Mouse (Mus musculus): ENCODE measurements around the gene Tbx1. TPM values are rescaled to one million over a fixed set of nuclear protein-coding genes. Genes with fewer than 3 reads are reported as not detected.

Tbx1 gene
- polyA plus RNA-seq (2015; fragmentation: Nextera tagmentation; extraction: Ambion mirVana), result 0.40 TPM in 1 of 2 replicates, not detected in the other

GRCm38 (mm10) chr16:18589804-18590790 lies at the start of gene Tbx1:
Gene Tbx1, minus strand, starts transcription at chr16:18590671.
- Histone ChIP-seq H3K36me3 (replicated peaks; ENCODE audit: insufficient read depth, low read length) (no peaks in the 10 kb centered on the region), H3K27me3 (ENCODE audit: insufficient read depth, low read length) (peaks cover 78% of the 10 kb centered on the region), H3K9me3 (ENCODE audit: low read length) (no peaks in the 10 kb centered on the region), H3K4me1 (ENCODE audit: insufficient read depth) (peaks cover 22% of the 10 kb centered on the region), H3K4me3 (ENCODE audit: low read depth, low read length) (peak within 1 kb of the TSS; percentile 47), H3K4me2 (ENCODE audit: low read depth, low read length) (peak within 1 kb of the TSS; percentile 76), H3K27ac (ENCODE audit: low read depth) (no peak within 1 kb of the TSS), H3K9ac (replicated peaks) (no peak within 1 kb of the TSS)
- WGBS (ENCODE audit: insufficient replicate concordance), result 2% methylated on average over 48 of the region's 48 CpGs
- TF ChIP-seq EP300 (IDR thresholded peaks at IDR 0.05; ENCODE audit: low read depth), result no peak
- peak; percentile 62 for TF ChIP-seq CTCF (IDR thresholded peaks at IDR 0.05; ENCODE audit: low read depth)
- ATAC-seq (no peak), DNase-seq (peak; percentile 41)

GRCm38 (mm10) chr16:18639382-18639929 lies 49.0 kb upstream of the Tbx1 start:
- Histone ChIP-seq H3K4me2 (ENCODE audit: low read depth, low read length) (no peak overlapping the region), H3K27me3 (ENCODE audit: insufficient read depth, low read length) (no peaks in the 10 kb centered on the region), H3K36me3 (replicated peaks; ENCODE audit: insufficient read depth, low read length) (no peaks in the 10 kb centered on the region), H3K9ac (replicated peaks) (no peak overlapping the region), H3K9me3 (ENCODE audit: low read length) (no peaks in the 10 kb centered on the region), H3K4me1 (ENCODE audit: insufficient read depth) (no peaks in the 10 kb centered on the region), H3K27ac (ENCODE audit: low read depth) (no peak overlapping the region), H3K4me3 (ENCODE audit: low read depth, low read length) (no peak overlapping the region)
- ATAC-seq (no peak), DNase-seq (no peak)
- TF ChIP-seq CTCF (IDR thresholded peaks at IDR 0.05; ENCODE audit: low read depth), result no peak
- TF ChIP-seq EP300 (IDR thresholded peaks at IDR 0.05; ENCODE audit: low read depth), result no peak
- 57% methylated on average over 1 of the region's 1 CpGs for WGBS (ENCODE audit: insufficient replicate concordance)

GRCm38 (mm10) chr16:18638396-18638795 lies 47.9 kb upstream of the Tbx1 start:
- Histone ChIP-seq H3K9ac (replicated peaks) (no peak overlapping the region), H3K27ac (ENCODE audit: low read depth) (no peak overlapping the region), H3K4me1 (ENCODE audit: insufficient read depth) (no peaks in the 10 kb centered on the region), H3K27me3 (ENCODE audit: insufficient read depth, low read length) (no peaks in the 10 kb centered on the region), H3K4me2 (ENCODE audit: low read depth, low read length) (no peak overlapping the region), H3K9me3 (ENCODE audit: low read length) (no peaks in the 10 kb centered on the region), H3K36me3 (replicated peaks; ENCODE audit: insufficient read depth, low read length) (no peaks in the 10 kb centered on the region), H3K4me3 (ENCODE audit: low read depth, low read length) (no peak overlapping the region)
- no peak for ATAC-seq
- no peak for TF ChIP-seq CTCF (IDR thresholded peaks at IDR 0.05; ENCODE audit: low read depth)
- no peak for TF ChIP-seq EP300 (IDR thresholded peaks at IDR 0.05; ENCODE audit: low read depth)
- peak; percentile 15 for DNase-seq
- 43% methylated on average over 2 of the region's 2 CpGs for WGBS (ENCODE audit: insufficient replicate concordance)

- Histone ChIP-seq H3K4me1 (ENCODE audit: insufficient read depth) (no peaks in the 10 kb centered on the region; the same call in 1 of the 2 replicates), H3K9ac (replicated peaks) (no peak overlapping the region), H3K27ac (ENCODE audit: low read depth) (no peak overlapping the region), H3K4me3 (ENCODE audit: low read depth, low read length) (no peak overlapping the region), H3K4me2 (ENCODE audit: low read depth, low read length) (no peak overlapping the region), H3K36me3 (replicated peaks; ENCODE audit: insufficient read depth, low read length) (no peaks in the 10 kb centered on the region), H3K9me3 (ENCODE audit: low read length) (no peaks in the 10 kb centered on the region), H3K27me3 (ENCODE audit: insufficient read depth, low read length) (no peaks in the 10 kb centered on the region)
- no peak for TF ChIP-seq CTCF (IDR thresholded peaks at IDR 0.05; ENCODE audit: low read depth)
- peak; percentile 2 for DNase-seq
- no peak for ATAC-seq
- 36% methylated on average over 3 of the region's 3 CpGs for WGBS (ENCODE audit: insufficient replicate concordance)
These were observed 46.3 kb upstream of the Tbx1 start for GRCm38 (mm10) chr16:18636804-18637203.

- no peaks in the 10 kb centered on the region for H3K9me3 ChIP-seq (ENCODE audit: low read length)
- H3K27me3 ChIP-seq (ENCODE audit: insufficient read depth, low read length), result no peaks in the 10 kb centered on the region
- 83% methylated on average over 5 of the region's 5 CpGs for WGBS (ENCODE audit: insufficient replicate concordance)
- DNase-seq (peak; percentile 8), ATAC-seq (no peak)
- H3K36me3 ChIP-seq (replicated peaks; ENCODE audit: insufficient read depth, low read length), result no peaks in the 10 kb centered on the region
- H3K4me3 ChIP-seq (ENCODE audit: low read depth, low read length), result no peak overlapping the region
- no peak overlapping the region for H3K9ac ChIP-seq (replicated peaks)
- H3K4me1 ChIP-seq (ENCODE audit: insufficient read depth), result no peaks in the 10 kb centered on the region; the same call in 1 of the 2 replicates
- TF ChIP-seq CTCF (IDR thresholded peaks at IDR 0.05; ENCODE audit: low read depth), result no peak
- no peak for TF ChIP-seq EP300 (IDR thresholded peaks at IDR 0.05; ENCODE audit: low read depth)
- no peak overlapping the region for H3K27ac ChIP-seq (ENCODE audit: low read depth)
- H3K4me2 ChIP-seq (ENCODE audit: low read depth, low read length), result no peak overlapping the region
These were observed 45.9 kb upstream of the Tbx1 start for GRCm38 (mm10) chr16:18636401-18636800.

GRCm38 (mm10) chr16:18633333-18633732 lies 42.9 kb upstream of the Tbx1 start:
- Histone ChIP-seq H3K36me3 (replicated peaks; ENCODE audit: insufficient read depth, low read length) (no peaks in the 10 kb centered on the region), H3K27ac (ENCODE audit: low read depth) (no peak overlapping the region), H3K4me3 (ENCODE audit: low read depth, low read length) (no peak overlapping the region), H3K27me3 (ENCODE audit: insufficient read depth, low read length) (peaks cover 12% of the 10 kb centered on the region), H3K9ac (replicated peaks) (no peak overlapping the region), H3K4me1 (ENCODE audit: insufficient read depth) (peaks cover 5% of the 10 kb centered on the region; the same call in 1 of the 2 replicates), H3K9me3 (ENCODE audit: low read length) (no peaks in the 10 kb centered on the region), H3K4me2 (ENCODE audit: low read depth, low read length) (no peak overlapping the region)
- DNase-seq (no peak), ATAC-seq (no peak)
- 50% methylated on average over 1 of the region's 1 CpGs for WGBS (ENCODE audit: insufficient replicate concordance)
- TF ChIP-seq CTCF (IDR thresholded peaks at IDR 0.05; ENCODE audit: low read depth) (no peak), EP300 (IDR thresholded peaks at IDR 0.05; ENCODE audit: low read depth) (no peak)

Measured in liver, postnatal 0 days (tissue).